Mouse (Mus musculus) spleen, adult 12 weeks (tissue): ENCODE data around the gene Gpc6.

ENCODE experiments used
- DNase-seq: peaks from one replicate; pipeline ENCODE4 v3.0.0; 2022; ENCODE audit warnings: low spot score

Gene Gpc6

DNA sequence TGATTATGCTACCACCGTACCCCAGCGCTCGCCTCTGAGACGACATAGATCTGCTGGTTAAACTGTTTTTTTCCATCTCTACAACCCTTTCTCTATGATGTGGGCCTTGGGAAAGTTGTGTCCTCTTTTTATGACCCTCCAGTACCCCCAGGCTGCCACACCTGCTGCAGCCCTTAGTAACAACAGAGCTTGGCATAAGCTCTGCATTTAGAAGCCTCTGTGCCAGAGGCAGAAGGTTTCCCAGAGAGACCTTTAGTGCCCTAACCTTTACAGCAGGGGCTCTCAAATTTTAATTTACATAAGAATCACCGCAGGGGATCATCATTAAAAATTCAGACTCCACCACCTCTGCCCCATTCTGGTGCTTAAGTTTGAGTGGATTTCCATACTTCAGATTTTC is 875.3 kb downstream of the Gpc6 start:
- DNase-seq: no peak

DNA sequence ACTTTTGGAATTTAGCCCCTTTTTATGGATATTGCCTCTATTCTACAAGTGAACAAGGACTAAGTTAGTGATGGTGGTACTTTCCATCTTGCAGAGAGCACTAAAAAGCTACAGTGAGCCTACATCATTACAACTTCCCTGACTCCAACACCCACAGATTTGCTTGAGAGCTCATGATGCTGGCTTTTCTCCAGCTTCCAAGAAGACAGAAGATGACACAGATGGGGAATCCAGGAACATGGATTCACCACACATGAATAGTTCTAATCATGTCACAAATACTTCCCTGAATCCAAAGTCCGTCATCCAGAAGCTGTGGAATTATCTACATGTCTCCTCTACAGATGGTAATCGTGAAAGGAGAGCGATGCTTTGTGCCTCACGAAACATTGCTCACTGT is 882.7 kb downstream of the Gpc6 start:
- DNase-seq: no peak

DNA sequence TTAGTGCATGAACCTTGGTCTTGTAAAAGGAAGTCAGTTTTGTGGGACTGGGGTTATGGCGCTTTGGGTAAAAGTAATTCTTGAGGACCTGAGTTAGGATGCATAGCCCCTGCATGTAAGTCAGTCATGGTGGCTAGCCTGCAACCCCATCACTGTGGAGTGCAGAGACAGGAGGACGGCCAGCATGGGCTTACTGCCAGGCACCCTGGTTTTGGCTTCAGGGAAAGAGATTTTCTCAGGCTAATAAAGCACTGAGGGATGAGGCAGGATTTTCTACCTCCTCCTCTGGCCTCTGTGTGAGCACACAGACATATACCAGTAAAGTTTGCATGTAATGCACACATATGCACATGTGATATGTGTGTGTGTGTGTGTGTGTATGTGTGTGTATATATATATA is 883.2 kb downstream of the Gpc6 start:
- no peak for DNase-seq

DNA sequence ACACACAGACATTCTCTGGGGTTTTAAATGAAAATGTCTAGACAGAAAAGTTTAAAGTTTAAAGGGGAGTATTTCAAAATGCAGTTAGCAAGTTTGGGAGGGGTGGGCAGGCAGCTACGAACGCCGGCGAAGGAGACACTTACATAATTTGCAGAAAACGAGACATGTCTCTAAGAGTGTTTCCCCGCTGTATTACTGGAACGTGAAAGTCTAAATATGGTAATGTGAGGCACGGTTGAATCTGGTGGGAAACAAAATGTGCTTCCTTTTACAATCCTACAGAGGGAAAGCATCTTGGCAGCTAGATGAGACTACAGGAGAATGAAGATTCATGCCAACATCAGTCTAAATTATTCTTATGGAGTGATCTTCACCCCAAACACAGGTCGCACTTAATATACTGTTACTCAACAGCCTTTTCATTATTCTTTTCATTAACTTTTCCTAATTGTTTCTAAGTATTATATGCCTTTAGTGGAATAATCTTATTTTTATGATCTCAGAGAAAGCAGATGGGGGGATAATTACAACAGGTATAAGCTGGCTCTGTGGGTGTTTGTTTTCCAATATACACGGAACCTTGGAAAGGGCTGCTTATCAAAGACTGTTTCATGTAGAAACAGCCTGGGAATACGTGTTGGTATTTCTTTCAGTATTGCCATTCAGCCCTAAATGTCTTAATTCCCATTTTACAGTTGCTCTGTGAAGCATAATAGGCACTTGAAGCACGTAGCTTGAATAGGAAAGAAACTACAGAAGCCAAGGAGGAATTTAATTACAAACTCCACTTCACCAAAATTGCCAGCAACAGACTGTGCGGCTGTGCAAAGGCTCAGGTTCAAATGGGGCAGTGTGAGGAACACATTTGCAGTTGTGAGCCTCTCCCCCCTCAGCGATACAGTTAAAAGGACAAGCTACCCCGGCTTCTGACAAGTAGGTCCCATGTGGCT is 885.5 kb downstream of the Gpc6 start:
- no peak for DNase-seq

- no peak for DNase-seq
Observed at GRCm38 (mm10) chr14:117813473-117813872, 888.4 kb downstream of the Gpc6 start.

GRCm38 (mm10) chr14:117816008-117816407 is 890.9 kb downstream of the Gpc6 start:
- no peak for DNase-seq

DNA sequence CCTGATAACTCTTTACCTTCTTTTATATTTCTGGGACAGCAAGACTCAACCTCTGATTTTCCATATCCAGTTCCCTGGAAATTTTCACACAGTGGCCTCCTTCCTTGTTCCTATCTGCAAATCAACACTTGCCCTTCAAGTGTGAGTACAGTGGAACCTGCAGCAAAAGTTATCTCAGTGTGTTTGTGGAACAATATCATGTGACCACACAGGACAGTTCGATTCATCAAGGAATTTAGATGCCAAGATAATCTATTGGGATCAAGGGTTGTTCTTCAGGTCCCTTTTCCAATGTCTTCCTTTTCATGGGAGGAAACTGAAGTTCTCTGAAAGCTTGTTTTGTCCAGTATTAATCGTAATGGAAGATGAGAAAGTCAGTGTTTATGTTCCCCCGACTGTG is 891.6 kb downstream of the Gpc6 start:
- DNase-seq: no peak

DNA sequence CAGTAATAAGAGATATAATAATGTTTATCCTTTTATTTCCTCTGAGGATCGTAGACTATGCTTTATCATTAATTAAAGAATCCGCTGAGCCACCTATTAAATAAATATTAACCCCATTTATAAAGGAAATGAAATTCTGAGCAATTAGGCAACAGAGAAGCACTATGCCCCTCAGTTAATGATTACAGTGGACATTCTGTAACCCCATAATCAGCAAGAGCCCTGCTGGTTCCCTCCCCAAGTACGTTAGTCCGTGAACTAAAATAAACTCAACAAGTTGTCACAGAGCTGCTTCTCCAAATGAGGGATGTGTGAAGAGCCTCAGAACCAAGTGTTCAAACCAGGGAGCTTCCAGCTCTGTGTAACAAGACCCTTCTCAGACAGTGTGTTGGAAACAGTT is 892.1 kb downstream of the Gpc6 start:
- DNase-seq: no peak

GRCm38 (mm10) chr14:117824491-117824890 is 899.4 kb downstream of the Gpc6 start:
- no peak for DNase-seq

DNA sequence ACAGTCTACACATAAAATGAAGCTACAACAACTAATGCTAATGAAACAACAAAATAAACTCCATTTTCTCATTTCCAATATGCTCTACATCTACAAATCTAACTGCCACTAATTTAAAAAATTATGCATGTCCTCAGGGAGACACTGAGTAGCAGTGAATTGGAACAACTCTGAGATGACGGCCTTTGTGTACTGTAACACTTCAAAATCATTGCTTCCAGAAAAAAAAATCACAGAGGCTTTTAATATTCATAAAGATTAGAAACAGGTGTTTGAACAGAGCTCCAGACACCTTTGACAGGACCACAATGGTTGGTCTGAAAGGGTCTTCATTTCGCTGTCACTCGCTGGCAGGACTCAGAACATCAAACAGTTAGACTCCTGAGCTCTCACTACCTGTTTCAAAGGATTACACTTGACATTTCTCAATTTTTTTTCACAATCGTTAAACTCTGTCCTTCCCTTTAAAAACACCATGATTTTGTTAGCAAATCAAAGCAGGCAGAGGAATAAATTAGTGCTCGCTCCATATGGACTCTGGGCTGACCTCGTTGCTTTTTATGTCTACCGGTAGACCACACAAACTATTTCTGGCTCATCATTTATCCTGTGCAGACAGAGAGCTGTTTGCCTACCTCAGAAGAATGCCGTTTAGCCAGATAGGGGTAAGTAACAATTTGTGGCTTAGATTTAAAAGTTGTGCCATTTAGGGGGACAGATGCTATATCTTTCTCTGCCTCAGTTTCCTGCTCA is 901.4 kb downstream of the Gpc6 start:
- no peak for DNase-seq

GRCm38 (mm10) chr14:117831267-117831666 is 906.2 kb downstream of the Gpc6 start:
- DNase-seq: no peak

- DNase-seq: no peak
Observed at GRCm38 (mm10) chr14:117831731-117832130, 906.6 kb downstream of the Gpc6 start.

GRCm38 (mm10) chr14:117835506-117835905 is 910.4 kb downstream of the Gpc6 start:
- no peak for DNase-seq

DNA sequence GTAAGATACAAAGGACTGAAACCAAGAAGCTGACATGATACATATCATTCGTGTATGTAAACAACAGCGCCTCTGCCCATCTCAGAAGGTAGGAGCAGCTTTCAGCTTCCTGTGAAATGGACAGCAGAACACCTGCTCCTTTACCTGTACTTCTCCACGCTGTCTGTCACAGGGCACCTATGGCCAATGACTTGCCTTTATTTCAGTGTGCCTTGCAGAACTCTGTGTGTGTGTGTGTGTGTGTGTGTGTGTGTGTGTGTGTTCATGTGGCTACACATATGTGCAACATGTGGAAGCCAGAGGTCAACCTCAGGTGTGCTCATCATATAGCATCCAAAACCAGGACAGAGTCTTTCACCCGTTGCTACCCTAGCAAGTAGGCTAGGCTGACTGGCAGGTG is 911.9 kb downstream of the Gpc6 start:
- DNase-seq: no peak

- DNase-seq: no peak
Observed at GRCm38 (mm10) chr14:117837715-117838114, 912.6 kb downstream of the Gpc6 start.

- no peak for DNase-seq
Observed at GRCm38 (mm10) chr14:117841211-117841610, 916.1 kb downstream of the Gpc6 start.

GRCm38 (mm10) chr14:117841797-117842553 is 916.9 kb downstream of the Gpc6 start:
- no peak for DNase-seq

GRCm38 (mm10) chr14:117849591-117850505 is 924.7 kb downstream of the Gpc6 start:
- no peak for DNase-seq

DNA sequence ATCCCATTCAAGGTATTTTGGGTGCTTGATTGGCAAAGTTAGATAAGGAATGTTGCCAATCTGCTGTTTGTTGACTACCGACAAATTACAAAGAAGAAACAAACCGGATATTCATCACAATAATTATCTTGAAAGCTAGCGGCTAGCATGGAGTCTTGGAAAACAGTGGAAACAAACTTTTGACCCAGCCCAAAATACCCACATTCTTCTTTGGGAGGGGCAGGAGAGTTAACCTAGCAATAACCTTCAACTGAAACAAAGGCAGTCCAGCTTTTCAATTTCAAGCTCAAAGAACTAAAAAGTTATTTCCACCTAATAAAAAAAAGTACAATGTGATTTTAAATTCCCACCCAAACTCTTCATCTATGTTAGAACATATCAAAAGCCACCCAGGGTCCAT is 927.2 kb downstream of the Gpc6 start:
- DNase-seq: no peak

DNA sequence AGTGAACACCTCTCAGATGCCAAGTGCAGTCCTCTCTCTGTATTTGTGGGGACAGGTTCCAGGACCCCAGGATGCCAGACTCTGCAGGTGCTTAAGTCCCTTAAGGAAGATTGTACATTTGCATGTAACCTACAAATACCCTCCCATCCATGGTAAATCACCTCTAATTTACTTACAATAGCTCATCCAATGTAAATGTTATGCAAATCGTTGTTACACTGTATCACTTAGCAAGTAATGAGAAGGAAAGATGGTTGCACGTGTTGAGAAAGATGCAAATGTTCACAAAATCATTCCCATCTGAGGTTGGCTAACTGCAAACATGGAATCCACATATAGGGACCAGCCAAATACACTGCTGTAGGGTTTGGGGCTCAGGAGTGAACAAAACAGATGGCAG is 927.7 kb downstream of the Gpc6 start:
- no peak for DNase-seq

GRCm38 (mm10) chr14:117854498-117854897 is 929.4 kb downstream of the Gpc6 start:
- no peak for DNase-seq
